27 mouse cellular contexts compared by ENCODE assay signal in the genomic region with DNA sequence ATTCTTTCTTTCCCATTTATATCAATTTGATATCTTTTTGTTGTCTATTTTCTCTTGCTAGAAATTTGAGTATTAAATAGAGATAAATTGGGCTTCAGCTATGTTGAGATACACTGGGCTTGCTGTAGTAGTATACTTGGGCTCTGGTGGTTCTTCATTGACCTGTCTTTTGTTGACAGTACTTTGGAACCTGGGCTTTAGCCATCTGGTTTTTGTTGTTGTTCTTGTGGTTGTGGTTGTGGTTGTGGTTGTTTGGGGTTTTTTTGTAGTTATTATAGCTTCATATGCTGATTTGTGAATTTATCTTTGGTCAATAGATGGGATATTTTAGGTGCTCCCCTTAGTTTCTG. TPM values are rescaled to one million over a fixed set of nuclear protein-coding genes. Genes with fewer than 3 reads are reported as not detected.
A peak's percentile ranks its signal among the peaks of the same experiment; 100 is the strongest.
DNase-seq lines count a peak whose midpoint lies in the region; ATAC-seq and TF ChIP-seq lines count a peak whose summit lies in the region.
"Had no signal": no experiment of that assay in that cellular context is flagged by ENCODE, and none has a peak within 500 bp of the region (broad histone marks: within the 10 kb centered on the region; RNA-seq: fewer than 3 reads in every experiment).

No protein-coding gene starts in this region.

- peak; percentile 78 for ATAC-seq in forebrain, embryonic 11.5 days (replicated peaks; ENCODE audit: low FRiP score)
- ATAC-seq in lung, embryonic 14.5 days (ENCODE audit: insufficient read depth) = 0 out of 2 replicates have a peak, but pooled peaks have one; percentile 17
- ATAC-seq in forebrain, embryonic 15.5 days (replicated peaks) = peak; percentile 51; the same call in 1 of the 2 replicates
- peak; percentile 63 for ATAC-seq in midbrain, embryonic 13.5 days
- ATAC-seq: liver, embryonic 12.5 days had no signal

- no peak overlapping the region for H3K27ac ChIP-seq in forebrain, embryonic 11.5 days (ENCODE audit: low read depth, low read length)
- H3K27ac ChIP-seq in forebrain, embryonic 10.5 days = no peak overlapping the region
- H3K27ac ChIP-seq in lung, embryonic 14.5 days (ENCODE audit: low read depth) = no peak overlapping the region
- H3K27ac ChIP-seq in forebrain, embryonic 15.5 days (replicated peaks) = no peak overlapping the region
- no peak overlapping the region for H3K27ac ChIP-seq in midbrain, embryonic 13.5 days
- H3K27ac ChIP-seq: embryonic facial prominence, embryonic 13.5 days; gastrocnemius, adult 2 months; intestine, embryonic 15.5 days; liver, embryonic 12.5 days; neural tube, embryonic 13.5 days had no signal

- no peak overlapping the region for H3K9ac ChIP-seq in forebrain, embryonic 11.5 days (ENCODE audit: low read length)
- no peak overlapping the region for H3K9ac ChIP-seq in lung, embryonic 14.5 days
- no peak overlapping the region for H3K9ac ChIP-seq in forebrain, embryonic 15.5 days (replicated peaks)
- no peak overlapping the region for H3K9ac ChIP-seq in midbrain, embryonic 13.5 days (replicated peaks)
- H3K9ac ChIP-seq: heart, embryonic 15.5 days; intestine, embryonic 15.5 days; limb, embryonic 12.5 days; liver, embryonic 12.5 days had no signal

- no peak for DNase-seq in forebrain, embryonic 11.5 days (ENCODE audit: low spot score)
- no peak for DNase-seq in forebrain, embryonic 10.5 days (ENCODE audit: extremely low spot score, low spot score)
- DNase-seq in lung, embryonic 14.5 days = no peak
- no peak for DNase-seq in lung, postnatal 14 days
- DNase-seq in cerebellum, postnatal 14 days = no peak
- DNase-seq in cerebellum, adult 18-20 months = no peak
- DNase-seq: cerebellum, adult 11-12 months; cerebellum, postnatal 25 days; gastrocnemius, adult 2 months; heart, postnatal 36 days; kidney, adult 9 months; kidney, postnatal 36 days; lung, adult 18-20 months; right cerebral cortex, postnatal 4 days; thymus, postnatal 36 days had no signal

- TF ChIP-seq CTCF in lung, embryonic 14.5 days (IDR thresholded peaks at IDR 0.05; ENCODE audit: low read depth) = no peak

- H3K4me1 ChIP-seq in forebrain, embryonic 11.5 days (replicated peaks; ENCODE audit: control insufficient read depth, insufficient read depth, low read length) = no peaks in the 10 kb centered on the region
- H3K4me1 ChIP-seq in forebrain, embryonic 10.5 days = no peaks in the 10 kb centered on the region
- no peaks in the 10 kb centered on the region for H3K4me1 ChIP-seq in lung, embryonic 14.5 days (ENCODE audit: insufficient read depth)
- H3K4me1 ChIP-seq in forebrain, embryonic 15.5 days = no peaks in the 10 kb centered on the region
- H3K4me1 ChIP-seq in midbrain, embryonic 13.5 days (replicated peaks) = no peaks in the 10 kb centered on the region
- H3K4me1 ChIP-seq: embryonic facial prominence, embryonic 13.5 days; heart, embryonic 15.5 days; intestine, embryonic 15.5 days; limb, embryonic 12.5 days; liver, embryonic 12.5 days; neural tube, embryonic 13.5 days had no signal

- H3K4me3 ChIP-seq in forebrain, embryonic 11.5 days (ENCODE audit: low read depth, low read length) = no peak overlapping the region
- H3K4me3 ChIP-seq in forebrain, embryonic 10.5 days = no peak overlapping the region
- H3K4me3 ChIP-seq in lung, embryonic 14.5 days (ENCODE audit: low read depth, low read length) = no peak overlapping the region
- H3K4me3 ChIP-seq in forebrain, embryonic 15.5 days = no peak overlapping the region
- no peak overlapping the region for H3K4me3 ChIP-seq in midbrain, embryonic 13.5 days (replicated peaks)
- H3K4me3 ChIP-seq: erythroblast, embryonic 14.5 days; liver, embryonic 12.5 days had no signal

- H3K4me2 ChIP-seq in forebrain, embryonic 11.5 days (ENCODE audit: low read depth, low read length, severe bottlenecking) = no peak overlapping the region
- H3K4me2 ChIP-seq in lung, embryonic 14.5 days = no peak overlapping the region
- no peak overlapping the region for H3K4me2 ChIP-seq in forebrain, embryonic 15.5 days (replicated peaks)
- no peak overlapping the region for H3K4me2 ChIP-seq in midbrain, embryonic 13.5 days (replicated peaks)

- no peaks in the 10 kb centered on the region for H3K36me3 ChIP-seq in forebrain, embryonic 11.5 days (ENCODE audit: control insufficient read depth, insufficient read depth, low read length)
- no peaks in the 10 kb centered on the region for H3K36me3 ChIP-seq in forebrain, embryonic 10.5 days (replicated peaks)
- H3K36me3 ChIP-seq in lung, embryonic 14.5 days (ENCODE audit: insufficient read depth) = no peaks in the 10 kb centered on the region
- no peaks in the 10 kb centered on the region for H3K36me3 ChIP-seq in forebrain, embryonic 15.5 days
- H3K36me3 ChIP-seq in midbrain, embryonic 13.5 days = no peaks in the 10 kb centered on the region
- H3K36me3 ChIP-seq: embryonic facial prominence, embryonic 13.5 days; heart, embryonic 15.5 days; intestine, embryonic 15.5 days; limb, embryonic 12.5 days; liver, embryonic 12.5 days; neural tube, embryonic 13.5 days had no signal

- H3K27me3 ChIP-seq in forebrain, embryonic 11.5 days (ENCODE audit: control insufficient read depth, insufficient read depth, low read length) = no peaks in the 10 kb centered on the region
- H3K27me3 ChIP-seq in forebrain, embryonic 10.5 days (ENCODE audit: poor library complexity, severe bottlenecking) = no peaks in the 10 kb centered on the region
- H3K27me3 ChIP-seq in lung, embryonic 14.5 days (ENCODE audit: insufficient read depth, low read length) = no peaks in the 10 kb centered on the region
- H3K27me3 ChIP-seq in forebrain, embryonic 15.5 days = no peaks in the 10 kb centered on the region
- H3K27me3 ChIP-seq in midbrain, embryonic 13.5 days = no peaks in the 10 kb centered on the region
- H3K27me3 ChIP-seq: embryonic facial prominence, embryonic 13.5 days; heart, embryonic 15.5 days; intestine, embryonic 15.5 days; limb, embryonic 12.5 days; liver, embryonic 12.5 days; neural tube, embryonic 13.5 days had no signal

- H3K9me3 ChIP-seq in forebrain, embryonic 11.5 days (ENCODE audit: control insufficient read depth, low read length) = no peaks in the 10 kb centered on the region
- H3K9me3 ChIP-seq in forebrain, embryonic 10.5 days = no peaks in the 10 kb centered on the region
- no peaks in the 10 kb centered on the region for H3K9me3 ChIP-seq in lung, embryonic 14.5 days (ENCODE audit: low read depth, low read length)
- no peaks in the 10 kb centered on the region for H3K9me3 ChIP-seq in forebrain, embryonic 15.5 days
- no peaks in the 10 kb centered on the region for H3K9me3 ChIP-seq in midbrain, embryonic 13.5 days
- H3K9me3 ChIP-seq: embryonic facial prominence, embryonic 13.5 days; heart, embryonic 15.5 days; intestine, embryonic 15.5 days; limb, embryonic 12.5 days; liver, embryonic 12.5 days; neural tube, embryonic 13.5 days had no signal

RNA-seq across cellular contexts. Expression of gene Vmn2r82, which starts 33.6 kb away (rescaled TPM):
- polyA plus RNA-seq in forebrain, embryonic 11.5 days (2014; fragmentation: Nextera tagmentation; extraction: Ambion mirVana) = not detected in 2 replicates
- polyA plus RNA-seq in forebrain, embryonic 10.5 days (2016; fragmentation: Nextera tagmentation; extraction: Ambion mirVana) = not detected in 2 replicates
- not detected in 2 replicates for polyA plus RNA-seq in lung, embryonic 14.5 days (2014; fragmentation: Nextera tagmentation; extraction: Ambion mirVana)
- polyA plus RNA-seq in forebrain, embryonic 15.5 days (2015; fragmentation: Nextera tagmentation; extraction: Ambion mirVana) = not detected in 2 replicates
- polyA plus RNA-seq in midbrain, embryonic 13.5 days (2015; fragmentation: Nextera tagmentation; extraction: Ambion mirVana) = not detected in 2 replicates
- polyA plus RNA-seq: adrenal gland, adult 2 months; embryonic facial prominence, embryonic 13.5 days; erythroblast, embryonic 14.5 days; frontal cortex, adult 2 months; heart, embryonic 15.5 days; intestine, embryonic 15.5 days; limb, embryonic 12.5 days; liver, embryonic 12.5 days; neural tube, embryonic 13.5 days; stomach, embryonic 14.5 days had no signal

Comparison
In these comparisons a context has a peak if more than half of its experiments do, and no peak if none do; other contexts are left out.
1. ATAC-seq: peak in every context shown above with its lines; median percentile 78 in forebrain, embryonic 11.5 days; 63 in midbrain, embryonic 13.5 days; 51 in forebrain, embryonic 15.5 days; 17 in lung, embryonic 14.5 days.